Mouse (Mus musculus): ENCODE measurements around the gene Tut7.

The Tut7 gene

GRCm38 (mm10) chr13:59817352-59817751 is 5.6 kb downstream of the Tut7 start:
- Histone ChIP-seq H3K4me3 (replicated peaks; ENCODE audit: low read length) (no peak overlapping the region), H3K36me3 (ENCODE audit: insufficient read depth, low read length) (peaks cover 78% of the 10 kb centered on the region), H3K4me1 (replicated peaks; ENCODE audit: low read depth, low read length) (peaks cover 27% of the 10 kb centered on the region), H3K27me3 (ENCODE audit: insufficient read depth, low read length) (no peaks in the 10 kb centered on the region), H3K9me3 (ENCODE audit: low read length) (no peaks in the 10 kb centered on the region)
- TF ChIP-seq NANOG (IDR thresholded peaks at IDR 0.05; ENCODE audit: borderline replicate concordance, low read length), result no peak

- H3K4me3 ChIP-seq (replicated peaks; ENCODE audit: low read length), result no peak overlapping the region
- TF ChIP-seq POU5F1 (IDR thresholded peaks at IDR 0.05; ENCODE audit: borderline replicate concordance, low read length) (no peak), NANOG (IDR thresholded peaks at IDR 0.05; ENCODE audit: borderline replicate concordance, low read length) (no peak), CTCF (conservative IDR thresholded peaks at IDR 0.05; ENCODE audit: low read length) (no peak)
- no peaks in the 10 kb centered on the region for H3K9me3 ChIP-seq (ENCODE audit: low read length)
- peaks cover 9% of the 10 kb centered on the region for H3K4me1 ChIP-seq (replicated peaks; ENCODE audit: low read depth, low read length)
- H3K27me3 ChIP-seq (ENCODE audit: insufficient read depth, low read length), result no peaks in the 10 kb centered on the region
- H3K36me3 ChIP-seq (ENCODE audit: insufficient read depth, low read length), result peaks cover 92% of the 10 kb centered on the region
Measured at GRCm38 (mm10) chr13:59814109-59814591, 8.8 kb downstream of the Tut7 start.

- peaks cover 95% of the 10 kb centered on the region for H3K36me3 ChIP-seq (ENCODE audit: insufficient read depth, low read length)
- no peaks in the 10 kb centered on the region for H3K27me3 ChIP-seq (ENCODE audit: insufficient read depth, low read length)
- no peaks in the 10 kb centered on the region for H3K9me3 ChIP-seq (ENCODE audit: low read length)
- no peaks in the 10 kb centered on the region for H3K4me1 ChIP-seq (replicated peaks; ENCODE audit: low read depth, low read length)
- no peak overlapping the region for H3K4me3 ChIP-seq (replicated peaks; ENCODE audit: low read length)
- no peak for TF ChIP-seq POU5F1 (IDR thresholded peaks at IDR 0.05; ENCODE audit: borderline replicate concordance, low read length)
- no peak for TF ChIP-seq NANOG (IDR thresholded peaks at IDR 0.05; ENCODE audit: borderline replicate concordance, low read length)
- TF ChIP-seq CTCF (conservative IDR thresholded peaks at IDR 0.05; ENCODE audit: low read length), result no peak
Measured at GRCm38 (mm10) chr13:59811581-59811980, 11.4 kb downstream of the Tut7 start.

GRCm38 (mm10) chr13:59801000-59801399 is 21.9 kb downstream of the Tut7 start:
- Histone ChIP-seq H3K27me3 (ENCODE audit: insufficient read depth, low read length) (no peaks in the 10 kb centered on the region), H3K36me3 (ENCODE audit: insufficient read depth, low read length) (peaks cover 100% of the 10 kb centered on the region), H3K4me3 (replicated peaks; ENCODE audit: low read length) (no peak overlapping the region), H3K4me1 (replicated peaks; ENCODE audit: low read depth, low read length) (peaks cover 12% of the 10 kb centered on the region), H3K9me3 (ENCODE audit: low read length) (no peaks in the 10 kb centered on the region)
- TF ChIP-seq NANOG (IDR thresholded peaks at IDR 0.05; ENCODE audit: borderline replicate concordance, low read length) (no peak), CTCF (conservative IDR thresholded peaks at IDR 0.05; ENCODE audit: low read length) (no peak), POU5F1 (IDR thresholded peaks at IDR 0.05; ENCODE audit: borderline replicate concordance, low read length) (no peak)

- H3K4me1 ChIP-seq (replicated peaks; ENCODE audit: low read depth, low read length), result peaks cover 16% of the 10 kb centered on the region
- TF ChIP-seq POU5F1 (IDR thresholded peaks at IDR 0.05; ENCODE audit: borderline replicate concordance, low read length) (no peak), NANOG (IDR thresholded peaks at IDR 0.05; ENCODE audit: borderline replicate concordance, low read length) (no peak), CTCF (conservative IDR thresholded peaks at IDR 0.05; ENCODE audit: low read length) (no peak)
- H3K27me3 ChIP-seq (ENCODE audit: insufficient read depth, low read length), result no peaks in the 10 kb centered on the region
- no peak overlapping the region for H3K4me3 ChIP-seq (replicated peaks; ENCODE audit: low read length)
- no peaks in the 10 kb centered on the region for H3K9me3 ChIP-seq (ENCODE audit: low read length)
- peaks cover 100% of the 10 kb centered on the region for H3K36me3 ChIP-seq (ENCODE audit: insufficient read depth, low read length)
Measured at GRCm38 (mm10) chr13:59800077-59800476, 22.9 kb downstream of the Tut7 start.

GRCm38 (mm10) chr13:59798306-59798705 is 24.6 kb downstream of the Tut7 start:
- H3K4me1 ChIP-seq (replicated peaks; ENCODE audit: low read depth, low read length), result peaks cover 16% of the 10 kb centered on the region
- H3K36me3 ChIP-seq (ENCODE audit: insufficient read depth, low read length), result peaks cover 98% of the 10 kb centered on the region
- H3K4me3 ChIP-seq (replicated peaks; ENCODE audit: low read length), result no peak overlapping the region
- H3K27me3 ChIP-seq (ENCODE audit: insufficient read depth, low read length), result no peaks in the 10 kb centered on the region
- no peak for TF ChIP-seq NANOG (IDR thresholded peaks at IDR 0.05; ENCODE audit: borderline replicate concordance, low read length)
- no peak for TF ChIP-seq CTCF (conservative IDR thresholded peaks at IDR 0.05; ENCODE audit: low read length)
- TF ChIP-seq POU5F1 (IDR thresholded peaks at IDR 0.05; ENCODE audit: borderline replicate concordance, low read length), result no peak
- no peaks in the 10 kb centered on the region for H3K9me3 ChIP-seq (ENCODE audit: low read length)

- H3K9me3 ChIP-seq (ENCODE audit: low read length), result no peaks in the 10 kb centered on the region
- H3K36me3 ChIP-seq (ENCODE audit: insufficient read depth, low read length), result peaks cover 94% of the 10 kb centered on the region
- H3K4me1 ChIP-seq (replicated peaks; ENCODE audit: low read depth, low read length), result peaks cover 16% of the 10 kb centered on the region
- no peak overlapping the region for H3K4me3 ChIP-seq (replicated peaks; ENCODE audit: low read length)
- no peaks in the 10 kb centered on the region for H3K27me3 ChIP-seq (ENCODE audit: insufficient read depth, low read length)
- TF ChIP-seq NANOG (IDR thresholded peaks at IDR 0.05; ENCODE audit: borderline replicate concordance, low read length) (no peak), POU5F1 (IDR thresholded peaks at IDR 0.05; ENCODE audit: borderline replicate concordance, low read length) (no peak), CTCF (conservative IDR thresholded peaks at IDR 0.05; ENCODE audit: low read length) (no peak)
Measured at GRCm38 (mm10) chr13:59796466-59796848, 26.5 kb downstream of the Tut7 start.

GRCm38 (mm10) chr13:59795807-59796465 is 27.0 kb downstream of the Tut7 start:
- H3K36me3 ChIP-seq (ENCODE audit: insufficient read depth, low read length), result peaks cover 94% of the 10 kb centered on the region
- H3K4me1 ChIP-seq (replicated peaks; ENCODE audit: low read depth, low read length), result peaks cover 16% of the 10 kb centered on the region
- no peaks in the 10 kb centered on the region for H3K27me3 ChIP-seq (ENCODE audit: insufficient read depth, low read length)
- TF ChIP-seq NANOG (IDR thresholded peaks at IDR 0.05; ENCODE audit: borderline replicate concordance, low read length) (no peak), POU5F1 (IDR thresholded peaks at IDR 0.05; ENCODE audit: borderline replicate concordance, low read length) (no peak), CTCF (conservative IDR thresholded peaks at IDR 0.05; ENCODE audit: low read length) (no peak)
- no peaks in the 10 kb centered on the region for H3K9me3 ChIP-seq (ENCODE audit: low read length)
- no peak overlapping the region for H3K4me3 ChIP-seq (replicated peaks; ENCODE audit: low read length)

GRCm38 (mm10) chr13:59794786-59795185 is 28.2 kb downstream of the Tut7 start:
- no peak overlapping the region for H3K4me3 ChIP-seq (replicated peaks; ENCODE audit: low read length)
- TF ChIP-seq NANOG (IDR thresholded peaks at IDR 0.05; ENCODE audit: borderline replicate concordance, low read length), result no peak
- no peak for TF ChIP-seq POU5F1 (IDR thresholded peaks at IDR 0.05; ENCODE audit: borderline replicate concordance, low read length)
- TF ChIP-seq CTCF (conservative IDR thresholded peaks at IDR 0.05; ENCODE audit: low read length), result no peak
- H3K4me1 ChIP-seq (replicated peaks; ENCODE audit: low read depth, low read length), result peaks cover 16% of the 10 kb centered on the region
- peaks cover 94% of the 10 kb centered on the region for H3K36me3 ChIP-seq (ENCODE audit: insufficient read depth, low read length)
- H3K9me3 ChIP-seq (ENCODE audit: low read length), result no peaks in the 10 kb centered on the region
- H3K27me3 ChIP-seq (ENCODE audit: insufficient read depth, low read length), result no peaks in the 10 kb centered on the region
